Mouse (Mus musculus): ENCODE data around the gene Actl6b. TPM values are rescaled to one million over a fixed set of nuclear protein-coding genes. Genes with fewer than 3 reads are reported as not detected.
A peak's percentile ranks its signal among the peaks of the same experiment; 100 is the strongest.

Actl6b gene
- polyA plus RNA-seq, 1 experiment from 2014 or later = 298 TPM

DNA sequence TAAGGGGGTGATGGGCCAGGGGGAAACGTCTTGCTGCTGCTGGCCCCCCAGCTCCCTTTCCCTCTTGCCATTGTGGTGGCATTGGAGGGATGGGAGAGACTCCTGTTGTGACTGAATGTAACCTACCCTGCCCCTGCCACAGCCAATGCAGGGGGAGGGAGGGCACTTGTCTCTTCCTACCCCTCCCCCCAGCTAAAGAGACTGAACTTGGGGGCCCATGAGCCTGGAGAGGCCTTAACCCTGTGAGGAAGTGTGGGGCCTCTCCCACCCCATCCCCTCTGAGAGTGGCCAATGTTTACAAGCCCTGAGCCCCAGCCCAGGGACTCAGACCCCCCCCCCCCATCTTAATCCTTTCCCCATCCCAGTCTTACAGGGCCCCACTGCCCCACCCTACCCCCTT lies 25.9 kb upstream of the Actl6b start:
- Histone ChIP-seq H3K9me3 (ENCODE audit: control insufficient read depth, low read length) (no peaks in the 10 kb centered on the region), H3K27ac (ENCODE audit: low read length) (peak overlapping the region; percentile 33; the same call in 1 of the 2 replicates), H3K4me1 (replicated peaks; ENCODE audit: control insufficient read depth, insufficient read depth, low read length) (peaks cover 20% of the 10 kb centered on the region), H3K9ac (replicated peaks; ENCODE audit: low read depth, low read length) (no peak overlapping the region), H3K4me2 (ENCODE audit: low read length) (no peak overlapping the region), H3K4me3 (replicated peaks; ENCODE audit: low read length) (no peak overlapping the region), H3K36me3 (ENCODE audit: control insufficient read depth, insufficient read depth) (peaks cover 46% of the 10 kb centered on the region), H3K27me3 (replicated peaks; ENCODE audit: control insufficient read depth, insufficient read depth, low read length) (no peaks in the 10 kb centered on the region)
- no peak for ATAC-seq
- 43% methylated on average over 1 of the region's 1 CpGs for WGBS

DNA sequence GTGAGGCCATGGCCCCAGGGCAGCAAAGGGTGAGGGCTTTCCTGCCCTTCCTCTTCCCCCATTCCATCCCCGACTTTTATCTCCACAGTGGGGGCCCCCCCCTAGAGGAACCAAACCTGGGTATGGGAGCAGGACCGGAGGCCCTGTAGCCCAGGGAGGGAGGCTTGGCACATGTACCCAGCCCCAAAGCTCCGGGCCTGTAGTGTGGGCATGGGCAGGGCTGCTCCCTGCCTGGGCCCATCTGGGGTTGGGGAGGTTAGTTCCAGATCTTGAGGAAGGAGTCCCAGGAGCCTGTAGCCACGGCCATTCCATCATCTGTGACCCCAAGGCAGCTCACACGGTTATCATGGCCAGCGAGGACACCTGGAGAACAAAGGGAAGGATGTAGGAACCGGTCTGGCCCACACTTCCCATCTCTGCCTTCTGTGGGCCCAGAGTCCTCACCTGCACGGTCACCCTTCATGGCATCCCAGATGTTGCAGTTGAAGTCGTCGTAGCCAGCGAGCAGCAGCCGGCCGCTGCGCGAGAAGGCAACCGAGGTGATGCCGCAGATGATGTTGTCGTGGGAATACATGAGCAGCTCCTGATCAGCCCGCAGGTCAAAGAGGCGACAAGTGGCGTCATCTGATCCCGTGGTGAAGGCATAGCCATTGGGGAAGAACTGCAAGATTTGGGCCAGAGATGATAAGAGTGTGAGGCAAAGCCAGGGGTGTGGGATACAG lies 24.9 kb upstream of the Actl6b start:
- 83% methylated on average over 22 of the region's 22 CpGs for WGBS
- Histone ChIP-seq H3K9me3 (ENCODE audit: control insufficient read depth, low read length) (no peaks in the 10 kb centered on the region), H3K4me2 (ENCODE audit: low read length) (no peak overlapping the region), H3K27me3 (replicated peaks; ENCODE audit: control insufficient read depth, insufficient read depth, low read length) (no peaks in the 10 kb centered on the region), H3K27ac (ENCODE audit: low read length) (no peak overlapping the region), H3K9ac (replicated peaks; ENCODE audit: low read depth, low read length) (no peak overlapping the region), H3K36me3 (ENCODE audit: control insufficient read depth, insufficient read depth) (peaks cover 36% of the 10 kb centered on the region), H3K4me3 (replicated peaks; ENCODE audit: low read length) (no peak overlapping the region), H3K4me1 (replicated peaks; ENCODE audit: control insufficient read depth, insufficient read depth, low read length) (peaks cover 20% of the 10 kb centered on the region)
- no peak for ATAC-seq

DNA sequence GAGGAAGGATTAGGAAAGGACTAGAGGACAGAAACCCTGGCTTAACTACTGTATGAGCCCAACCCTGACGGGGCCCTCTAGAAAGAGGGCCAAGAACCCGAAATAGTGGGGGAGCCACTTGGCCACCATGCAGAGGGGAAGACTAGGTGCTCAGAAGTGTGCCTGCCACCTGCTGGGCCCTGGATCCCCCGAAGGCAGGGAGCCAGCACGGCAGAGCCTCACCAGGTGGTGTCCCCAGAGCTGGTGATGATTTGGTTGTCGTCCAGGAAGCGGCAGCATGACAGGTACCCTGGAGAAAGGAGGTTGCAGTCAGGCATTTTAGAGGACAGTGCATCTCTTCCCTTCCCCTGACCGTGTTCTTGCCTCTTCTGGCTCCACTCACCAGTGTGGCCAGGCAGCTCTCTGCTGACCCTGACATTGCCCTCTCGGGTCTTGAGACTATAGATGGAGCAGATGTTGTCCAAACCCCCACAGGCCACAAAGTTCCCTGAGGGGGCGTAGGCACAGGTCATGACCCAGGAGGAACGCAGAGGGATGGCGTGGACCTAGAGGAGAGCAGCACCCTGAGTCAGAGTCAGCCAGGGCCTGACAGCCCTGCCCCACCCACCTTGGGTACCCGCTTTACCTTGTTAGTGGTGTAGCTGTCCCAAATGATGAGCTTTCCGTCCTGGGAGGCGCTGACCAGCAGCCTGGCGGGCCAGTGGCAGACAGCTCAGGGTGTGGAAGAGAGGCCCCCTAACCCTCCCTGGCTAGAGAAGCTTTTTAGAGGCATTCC lies 23.9 kb upstream of the Actl6b start:
- H3K4me2 ChIP-seq (ENCODE audit: low read length) = no peak overlapping the region

DNA sequence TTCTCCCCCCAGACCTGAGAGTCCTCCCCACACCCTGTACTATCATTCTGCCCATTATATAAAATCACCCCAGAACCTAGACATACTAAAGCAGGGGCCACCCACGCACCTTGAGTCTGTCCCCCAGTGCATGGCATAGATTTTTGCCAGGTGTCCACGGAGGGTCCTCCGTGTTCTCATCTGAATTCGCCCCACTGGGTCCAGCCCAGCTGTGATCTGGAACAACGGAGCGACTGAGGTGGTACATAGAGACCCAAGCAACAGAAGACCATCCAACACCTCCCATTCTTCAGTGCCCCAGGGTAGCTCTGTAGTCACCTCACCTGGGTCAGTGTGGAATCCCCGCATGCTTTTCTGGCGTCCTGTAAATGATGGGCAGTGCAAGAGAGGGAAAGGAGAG lies 23.2 kb upstream of the Actl6b start:
- Histone ChIP-seq H3K4me3 (replicated peaks; ENCODE audit: low read length) (peak overlapping the region; percentile 81), H3K36me3 (ENCODE audit: control insufficient read depth, insufficient read depth) (peaks cover 25% of the 10 kb centered on the region), H3K9ac (replicated peaks; ENCODE audit: low read depth, low read length) (peak overlapping the region; percentile 92), H3K4me2 (ENCODE audit: low read length) (peak overlapping the region; percentile 90), H3K27me3 (replicated peaks; ENCODE audit: control insufficient read depth, insufficient read depth, low read length) (no peaks in the 10 kb centered on the region), H3K9me3 (ENCODE audit: control insufficient read depth, low read length) (no peaks in the 10 kb centered on the region), H3K27ac (ENCODE audit: low read length) (peak overlapping the region; percentile 97), H3K4me1 (replicated peaks; ENCODE audit: control insufficient read depth, insufficient read depth, low read length) (peaks cover 20% of the 10 kb centered on the region)
- WGBS = 72% methylated on average over 8 of the region's 8 CpGs
- no peak for ATAC-seq

More for the DNA sequence above, 23.9 kb upstream of the Actl6b start:
- Histone ChIP-seq H3K9ac (replicated peaks; ENCODE audit: low read depth, low read length) (no peak overlapping the region), H3K27ac (ENCODE audit: low read length) (no peak overlapping the region), H3K4me3 (replicated peaks; ENCODE audit: low read length) (no peak overlapping the region), H3K9me3 (ENCODE audit: control insufficient read depth, low read length) (no peaks in the 10 kb centered on the region), H3K4me1 (replicated peaks; ENCODE audit: control insufficient read depth, insufficient read depth, low read length) (peaks cover 20% of the 10 kb centered on the region), H3K36me3 (ENCODE audit: control insufficient read depth, insufficient read depth) (peaks cover 28% of the 10 kb centered on the region), H3K27me3 (replicated peaks; ENCODE audit: control insufficient read depth, insufficient read depth, low read length) (no peaks in the 10 kb centered on the region)
- WGBS = 75% methylated on average over 15 of the region's 15 CpGs
- ATAC-seq = no peak

DNA sequence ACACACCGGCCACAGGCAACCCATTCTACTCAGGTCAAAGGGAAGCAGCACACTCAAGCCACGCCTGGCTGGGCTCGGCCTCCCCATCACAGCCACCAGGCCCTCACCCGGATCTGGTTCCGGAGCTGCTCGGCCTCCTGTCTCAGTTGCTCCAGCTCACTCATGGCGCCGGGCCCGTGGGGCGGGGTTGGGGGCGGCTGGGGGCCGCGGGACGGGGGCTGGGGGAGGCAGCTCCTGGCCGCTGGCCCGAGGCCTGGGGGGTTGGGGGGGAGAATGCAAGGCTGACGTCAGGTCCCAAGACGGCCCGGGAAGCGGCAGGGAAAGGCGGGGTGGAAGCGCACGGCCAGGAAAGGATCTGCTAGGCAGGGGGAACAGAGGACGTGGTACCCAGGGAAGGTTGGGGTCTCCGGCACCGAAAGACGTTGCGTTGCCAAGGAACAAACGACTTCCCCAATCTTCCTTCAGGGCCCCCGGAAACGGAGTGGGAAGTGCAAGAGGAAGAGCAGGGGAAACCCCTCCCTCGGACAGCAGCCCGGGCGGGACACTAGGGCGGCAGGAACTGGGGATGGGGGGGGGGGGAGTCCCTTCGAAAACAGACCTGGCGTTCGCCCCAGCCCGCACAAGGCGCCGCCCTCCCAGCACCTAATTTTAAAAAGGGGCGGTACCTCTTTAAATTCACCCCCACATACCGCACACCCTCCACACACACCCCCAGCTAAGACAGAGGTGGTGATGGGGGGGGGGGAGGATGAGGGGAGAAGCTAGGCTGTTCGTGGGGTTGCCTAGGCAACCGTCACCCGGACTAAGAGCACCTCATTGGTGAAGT lies 22.5 kb upstream of the Actl6b start:
- peaks cover 23% of the 10 kb centered on the region for H3K36me3 ChIP-seq (ENCODE audit: control insufficient read depth, insufficient read depth)
- H3K9me3 ChIP-seq (ENCODE audit: control insufficient read depth, low read length) = no peaks in the 10 kb centered on the region
- peak overlapping the region; percentile 81 for H3K4me3 ChIP-seq (replicated peaks; ENCODE audit: low read length)
- 0% methylated on average over 36 of the region's 46 CpGs for WGBS
- peaks cover 20% of the 10 kb centered on the region for H3K4me1 ChIP-seq (replicated peaks; ENCODE audit: control insufficient read depth, insufficient read depth, low read length)
- peak; percentile 65 for ATAC-seq
- H3K4me2 ChIP-seq (ENCODE audit: low read length) = peak overlapping the region; percentile 90
- peak overlapping the region; percentile 92 for H3K9ac ChIP-seq (replicated peaks; ENCODE audit: low read depth, low read length)
- no peaks in the 10 kb centered on the region for H3K27me3 ChIP-seq (replicated peaks; ENCODE audit: control insufficient read depth, insufficient read depth, low read length)
- peak overlapping the region; percentile 97 for H3K27ac ChIP-seq (ENCODE audit: low read length)

DNA sequence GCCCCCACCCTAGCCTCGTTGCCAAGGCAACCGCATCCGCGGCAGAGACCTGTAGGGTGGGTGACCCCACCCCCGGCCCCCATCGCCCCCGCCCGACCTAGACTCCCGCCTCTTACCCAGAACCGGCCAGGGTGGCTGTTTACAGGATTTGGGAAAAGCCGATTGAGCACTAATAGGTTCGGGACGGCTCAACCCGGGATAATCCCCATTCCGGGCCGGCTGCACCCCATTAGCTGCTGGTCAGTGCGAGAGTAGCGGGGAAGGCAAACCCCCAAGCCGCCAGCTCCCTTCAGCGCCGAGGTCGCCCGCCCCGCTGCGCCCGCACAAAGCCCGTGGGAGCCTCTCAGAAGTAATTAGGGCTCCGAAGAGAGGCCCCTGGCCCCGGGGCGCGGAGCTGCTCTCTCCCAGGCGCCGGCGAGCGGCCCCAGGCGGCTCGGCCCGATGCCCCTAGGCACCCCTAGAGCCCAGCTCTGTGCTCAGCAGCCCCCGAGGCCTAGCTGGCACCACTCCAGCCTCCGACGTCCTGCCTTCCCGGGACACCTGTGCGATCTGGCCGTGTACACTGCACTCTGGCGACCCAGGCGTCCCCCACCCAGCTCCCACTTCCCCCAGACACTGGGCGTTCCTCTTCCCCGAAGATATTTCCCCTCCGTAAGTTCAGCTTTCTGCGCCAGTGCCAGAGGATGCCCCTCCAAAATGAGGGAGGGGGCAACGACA lies 21.7 kb upstream of the Actl6b start:
- peak; percentile 21 for ATAC-seq
- H3K27ac ChIP-seq (ENCODE audit: low read length) = peak overlapping the region; percentile 97
- H3K9me3 ChIP-seq (ENCODE audit: control insufficient read depth, low read length) = no peaks in the 10 kb centered on the region
- no peaks in the 10 kb centered on the region for H3K27me3 ChIP-seq (replicated peaks; ENCODE audit: control insufficient read depth, insufficient read depth, low read length)
- under 1% methylated on average over 47 of the region's 51 CpGs for WGBS
- H3K4me1 ChIP-seq (replicated peaks; ENCODE audit: control insufficient read depth, insufficient read depth, low read length) = peaks cover 17% of the 10 kb centered on the region
- peak overlapping the region; percentile 92 for H3K9ac ChIP-seq (replicated peaks; ENCODE audit: low read depth, low read length)
- H3K4me3 ChIP-seq (replicated peaks; ENCODE audit: low read length) = peak overlapping the region; percentile 81
- peak overlapping the region; percentile 90 for H3K4me2 ChIP-seq (ENCODE audit: low read length)
- peaks cover 23% of the 10 kb centered on the region for H3K36me3 ChIP-seq (ENCODE audit: control insufficient read depth, insufficient read depth)

DNA sequence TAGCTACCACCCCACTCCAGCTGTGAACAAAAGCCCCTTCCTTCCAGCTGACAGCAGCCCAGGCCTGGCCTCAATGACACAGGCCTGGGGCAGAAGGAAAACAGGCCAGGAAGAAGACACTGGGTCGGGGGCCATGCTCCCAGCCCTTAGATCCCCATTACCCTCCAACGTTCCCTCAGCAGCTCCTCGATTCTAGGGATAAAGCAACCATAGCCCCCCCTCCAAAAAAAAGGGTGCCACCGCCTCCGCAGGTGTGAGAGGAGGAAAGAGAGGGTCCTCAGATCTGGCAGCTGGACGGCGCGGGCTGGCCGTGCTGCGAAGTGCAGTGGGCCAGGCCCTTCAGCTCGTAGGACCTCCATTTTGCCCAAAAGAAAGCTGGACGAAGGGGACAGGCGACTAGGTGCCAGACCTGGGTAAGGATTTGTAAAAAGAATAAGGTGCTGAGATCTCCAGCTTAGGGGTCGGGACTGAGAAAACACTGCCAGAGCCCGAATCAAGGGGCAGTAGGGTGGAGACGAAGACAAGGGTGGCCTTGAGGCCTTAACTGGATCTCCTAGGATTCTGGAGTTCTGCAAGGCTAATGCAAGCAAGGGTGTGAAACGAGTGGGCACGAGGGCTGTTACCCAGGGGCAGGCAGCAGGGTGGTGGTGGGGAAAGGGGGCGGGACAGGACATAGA lies 21.0 kb upstream of the Actl6b start:
- H3K36me3 ChIP-seq (ENCODE audit: control insufficient read depth, insufficient read depth) = peaks cover 22% of the 10 kb centered on the region
- whole genome bisulfite sequencing = under 1% methylated on average over 19 of the region's 19 CpGs
- H3K4me2 ChIP-seq (ENCODE audit: low read length) = peak overlapping the region; percentile 90
- ATAC-seq = no peak; the same call in 1 of the 2 replicates
- no peaks in the 10 kb centered on the region for H3K9me3 ChIP-seq (ENCODE audit: control insufficient read depth, low read length)
- H3K9ac ChIP-seq (replicated peaks; ENCODE audit: low read depth, low read length) = peak overlapping the region; percentile 92
- H3K4me1 ChIP-seq (replicated peaks; ENCODE audit: control insufficient read depth, insufficient read depth, low read length) = peaks cover 17% of the 10 kb centered on the region
- H3K27ac ChIP-seq (ENCODE audit: low read length) = peak overlapping the region; percentile 97
- H3K4me3 ChIP-seq (replicated peaks; ENCODE audit: low read length) = peak overlapping the region; percentile 81
- H3K27me3 ChIP-seq (replicated peaks; ENCODE audit: control insufficient read depth, insufficient read depth, low read length) = no peaks in the 10 kb centered on the region

DNA sequence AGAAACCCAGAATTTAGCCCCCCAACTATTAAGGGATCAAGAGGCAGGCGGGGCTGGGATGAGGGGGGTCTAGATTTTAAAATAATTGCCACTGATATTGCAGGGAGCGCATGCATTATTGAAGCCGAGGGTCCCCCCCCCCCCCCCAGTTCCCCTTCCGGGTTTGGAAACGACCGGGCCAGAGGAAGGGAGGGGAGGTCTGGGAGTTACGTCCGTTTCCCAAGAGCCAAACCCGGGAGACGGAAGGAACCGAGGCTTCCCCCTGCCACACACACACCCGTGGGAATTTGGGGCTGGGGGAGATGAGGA lies 20.6 kb upstream of the Actl6b start:
- H3K27me3 ChIP-seq (replicated peaks; ENCODE audit: control insufficient read depth, insufficient read depth, low read length) = no peaks in the 10 kb centered on the region
- ATAC-seq = no peak; the same call in 1 of the 2 replicates
- WGBS = 0% methylated on average over 11 of the region's 12 CpGs

More for the DNA sequence above, 20.6 kb upstream of the Actl6b start:
- peak overlapping the region; percentile 81 for H3K4me3 ChIP-seq (replicated peaks; ENCODE audit: low read length)
- H3K27ac ChIP-seq (ENCODE audit: low read length) = peak overlapping the region; percentile 97
- H3K4me2 ChIP-seq (ENCODE audit: low read length) = peak overlapping the region; percentile 90
- H3K4me1 ChIP-seq (replicated peaks; ENCODE audit: control insufficient read depth, insufficient read depth, low read length) = peaks cover 15% of the 10 kb centered on the region
- H3K9ac ChIP-seq (replicated peaks; ENCODE audit: low read depth, low read length) = peak overlapping the region; percentile 92
- H3K36me3 ChIP-seq (ENCODE audit: control insufficient read depth, insufficient read depth) = peaks cover 17% of the 10 kb centered on the region
- H3K9me3 ChIP-seq (ENCODE audit: control insufficient read depth, low read length) = no peaks in the 10 kb centered on the region
